Mouse (Mus musculus): ENCODE measurements around the gene Rp9. TPM values are rescaled to one million over a fixed set of nuclear protein-coding genes. Genes with fewer than 3 reads are reported as not detected.
A peak's percentile ranks its signal among the peaks of the same experiment; 100 is the strongest.

Rp9 gene
- polyA plus RNA-seq, 1 experiment from 2014 or later = 42.2 TPM

- Histone ChIP-seq H3K27me3 (ENCODE audit: insufficient read depth, low read length) (no peaks in the 10 kb centered on the region), H3K4me2 (ENCODE audit: low read depth, low read length) (no peak overlapping the region), H3K4me3 (ENCODE audit: low read depth, low read length) (no peak overlapping the region), H3K9me3 (ENCODE audit: low read length) (no peaks in the 10 kb centered on the region), H3K4me1 (ENCODE audit: insufficient read depth) (no peaks in the 10 kb centered on the region), H3K27ac (ENCODE audit: low read depth) (no peak overlapping the region), H3K36me3 (replicated peaks; ENCODE audit: insufficient read depth, low read length) (no peaks in the 10 kb centered on the region; the same call in 1 of the 2 replicates), H3K9ac (replicated peaks) (no peak overlapping the region)
- ATAC-seq (no peak), DNase-seq (no peak)
- no peak for TF ChIP-seq EP300 (IDR thresholded peaks at IDR 0.05; ENCODE audit: low read depth)
- TF ChIP-seq CTCF (IDR thresholded peaks at IDR 0.05; ENCODE audit: low read depth) = peak; percentile 25; the same call in 1 of the 2 replicates
- WGBS (ENCODE audit: insufficient replicate concordance) = 54% methylated on average over 1 of the region's 1 CpGs
Measured at GRCm38 (mm10) chr9:22438826-22439225, 30.7 kb downstream of the Rp9 start.

- Histone ChIP-seq H3K27me3 (ENCODE audit: insufficient read depth, low read length) (no peaks in the 10 kb centered on the region), H3K4me1 (ENCODE audit: insufficient read depth) (peaks cover 10% of the 10 kb centered on the region), H3K9me3 (ENCODE audit: low read length) (no peaks in the 10 kb centered on the region), H3K4me2 (ENCODE audit: low read depth, low read length) (no peak overlapping the region), H3K36me3 (replicated peaks; ENCODE audit: insufficient read depth, low read length) (no peaks in the 10 kb centered on the region), H3K4me3 (ENCODE audit: low read depth, low read length) (no peak overlapping the region), H3K27ac (ENCODE audit: low read depth) (no peak overlapping the region), H3K9ac (replicated peaks) (no peak overlapping the region)
- DNase-seq (no peak), ATAC-seq (no peak)
- TF ChIP-seq EP300 (IDR thresholded peaks at IDR 0.05; ENCODE audit: low read depth) (no peak), CTCF (IDR thresholded peaks at IDR 0.05; ENCODE audit: low read depth) (no peak)
- WGBS (ENCODE audit: insufficient replicate concordance) = 85% methylated on average over 2 of the region's 2 CpGs
Measured at GRCm38 (mm10) chr9:22434101-22434500, 35.4 kb downstream of the Rp9 start.

- Histone ChIP-seq H3K36me3 (replicated peaks; ENCODE audit: insufficient read depth, low read length) (no peaks in the 10 kb centered on the region), H3K9me3 (ENCODE audit: low read length) (no peaks in the 10 kb centered on the region), H3K27me3 (ENCODE audit: insufficient read depth, low read length) (no peaks in the 10 kb centered on the region), H3K4me2 (ENCODE audit: low read depth, low read length) (no peak overlapping the region), H3K4me1 (ENCODE audit: insufficient read depth) (peaks cover 19% of the 10 kb centered on the region), H3K4me3 (ENCODE audit: low read depth, low read length) (no peak overlapping the region), H3K27ac (ENCODE audit: low read depth) (no peak overlapping the region), H3K9ac (replicated peaks) (no peak overlapping the region)
- ATAC-seq = no peak
- TF ChIP-seq EP300 (IDR thresholded peaks at IDR 0.05; ENCODE audit: low read depth) (no peak), CTCF (IDR thresholded peaks at IDR 0.05; ENCODE audit: low read depth) (no peak)
- WGBS (ENCODE audit: insufficient replicate concordance) = 77% methylated on average over 2 of the region's 2 CpGs
- no peak for DNase-seq
Measured at GRCm38 (mm10) chr9:22433221-22433620, 36.3 kb downstream of the Rp9 start.

- WGBS (ENCODE audit: insufficient replicate concordance) = 16% methylated on average over 5 of the region's 5 CpGs
- H3K9ac ChIP-seq (replicated peaks) = no peak overlapping the region
- peak; percentile 38; the same call in 1 of the 2 replicates for ATAC-seq
- peaks cover 20% of the 10 kb centered on the region for H3K4me1 ChIP-seq (ENCODE audit: insufficient read depth)
- peak; percentile 65 for DNase-seq
- no peaks in the 10 kb centered on the region for H3K9me3 ChIP-seq (ENCODE audit: low read length)
- H3K36me3 ChIP-seq (replicated peaks; ENCODE audit: insufficient read depth, low read length) = no peaks in the 10 kb centered on the region
- peak overlapping the region; percentile 63 for H3K4me2 ChIP-seq (ENCODE audit: low read depth, low read length)
- no peaks in the 10 kb centered on the region for H3K27me3 ChIP-seq (ENCODE audit: insufficient read depth, low read length)
- H3K4me3 ChIP-seq (ENCODE audit: low read depth, low read length) = no peak overlapping the region
- TF ChIP-seq EP300 (IDR thresholded peaks at IDR 0.05; ENCODE audit: low read depth) = no peak
- H3K27ac ChIP-seq (ENCODE audit: low read depth) = peak overlapping the region; percentile 31; the same call in 1 of the 2 replicates
Measured at GRCm38 (mm10) chr9:22430315-22430840, 39.2 kb downstream of the Rp9 start.

GRCm38 (mm10) chr9:22429533-22430241, 39.9 kb downstream of the Rp9 start:
- H3K27me3 ChIP-seq (ENCODE audit: insufficient read depth, low read length) = no peaks in the 10 kb centered on the region
- H3K27ac ChIP-seq (ENCODE audit: low read depth) = peak overlapping the region; percentile 31; the same call in 1 of the 2 replicates
- TF ChIP-seq EP300 (IDR thresholded peaks at IDR 0.05; ENCODE audit: low read depth) (peak; percentile 32; the same call in 1 of the 2 replicates), CTCF (IDR thresholded peaks at IDR 0.05; ENCODE audit: low read depth) (peak; percentile 35; the same call in 1 of the 2 replicates)
- DNase-seq (peak; percentile 46), ATAC-seq (peak; percentile 57; the same call in 1 of the 2 replicates)
- H3K4me2 ChIP-seq (ENCODE audit: low read depth, low read length) = peak overlapping the region; percentile 63
- no peaks in the 10 kb centered on the region for H3K9me3 ChIP-seq (ENCODE audit: low read length)
- H3K4me1 ChIP-seq (ENCODE audit: insufficient read depth) = peaks cover 20% of the 10 kb centered on the region
- H3K4me3 ChIP-seq (ENCODE audit: low read depth, low read length) = no peak overlapping the region
- H3K9ac ChIP-seq (replicated peaks) = peak overlapping the region; percentile 41; the same call in 1 of the 2 replicates
- no peaks in the 10 kb centered on the region for H3K36me3 ChIP-seq (replicated peaks; ENCODE audit: insufficient read depth, low read length)
- 45% methylated on average over 15 of the region's 15 CpGs for WGBS (ENCODE audit: insufficient replicate concordance)

- Histone ChIP-seq H3K4me1 (ENCODE audit: insufficient read depth) (peaks cover 20% of the 10 kb centered on the region), H3K9ac (replicated peaks) (no peak overlapping the region), H3K36me3 (replicated peaks; ENCODE audit: insufficient read depth, low read length) (no peaks in the 10 kb centered on the region), H3K27me3 (ENCODE audit: insufficient read depth, low read length) (no peaks in the 10 kb centered on the region), H3K9me3 (ENCODE audit: low read length) (no peaks in the 10 kb centered on the region), H3K27ac (ENCODE audit: low read depth) (no peak overlapping the region), H3K4me3 (ENCODE audit: low read depth, low read length) (no peak overlapping the region), H3K4me2 (ENCODE audit: low read depth, low read length) (no peak overlapping the region)
- DNase-seq (no peak), ATAC-seq (no peak)
- WGBS (ENCODE audit: insufficient replicate concordance) = 68% methylated on average over 14 of the region's 14 CpGs
- TF ChIP-seq EP300 (IDR thresholded peaks at IDR 0.05; ENCODE audit: low read depth) (no peak), CTCF (IDR thresholded peaks at IDR 0.05; ENCODE audit: low read depth) (no peak)
Measured at GRCm38 (mm10) chr9:22428666-22429410, 40.7 kb downstream of the Rp9 start.
